Mouse (Mus musculus): ENCODE data around the gene BC049715. TPM values are rescaled to one million over a fixed set of nuclear protein-coding genes. Genes with fewer than 3 reads are reported as not detected.
"Not testable (repeated sequence)": the region's sequence is repeated elsewhere in the genome, so short reads cannot be mapped to it uniquely, and the experiment has no call there.

Gene BC049715
- total RNA-seq, 2 experiments from 2014 or later: 0.10 to 0.35 TPM

DNA sequence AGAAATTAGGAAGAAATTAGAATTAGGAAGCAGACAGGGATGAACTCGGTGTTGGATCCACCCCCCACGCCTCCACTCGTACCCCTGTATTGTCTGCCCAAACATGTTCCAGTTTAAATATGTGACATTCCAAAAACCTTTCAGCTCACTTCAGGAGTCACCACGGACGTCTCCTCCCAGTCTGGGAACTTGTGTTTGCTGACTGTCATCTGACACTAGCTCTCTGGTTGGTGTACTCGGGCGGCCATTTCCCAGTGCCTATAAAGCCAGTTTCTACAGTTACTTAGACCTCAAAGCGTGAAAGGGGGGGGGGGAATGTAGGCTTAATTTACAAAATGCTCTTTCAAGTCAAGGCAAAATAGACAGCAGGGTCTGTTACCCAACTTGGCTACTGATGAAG is 54.3 kb downstream of the BC049715 start:
- DNase-seq: no peak
- intact Hi-C loops (cut with DNase I; ENCODE audit: low total_unique reads): no loop called here

DNA sequence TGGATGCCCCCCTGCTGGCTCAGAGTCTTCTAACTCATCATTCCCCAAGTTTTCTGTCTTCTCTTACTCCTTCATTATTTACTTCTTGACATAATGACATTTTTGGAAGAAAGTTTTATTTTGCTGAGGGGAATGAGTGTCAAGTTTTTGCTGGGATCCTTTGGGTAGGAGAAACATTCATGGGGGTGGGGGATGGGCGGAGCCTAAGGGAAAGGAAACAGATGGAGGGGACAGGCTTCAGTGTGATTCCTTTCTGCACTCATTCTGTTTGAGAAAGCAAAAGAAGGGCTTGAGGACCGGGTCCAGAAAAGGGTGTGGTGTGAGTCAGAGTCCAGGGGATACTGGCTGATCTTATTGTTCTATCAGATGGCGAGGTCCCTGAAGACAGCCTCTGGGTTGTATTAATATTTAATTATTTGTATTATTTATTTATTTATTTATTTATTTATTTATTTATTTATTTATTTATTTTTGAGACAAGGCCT is 56.0 kb downstream of the BC049715 start:
- peak; percentile 40 for DNase-seq
- intact Hi-C loops (cut with DNase I; ENCODE audit: low total_unique reads): no loop called here

DNA sequence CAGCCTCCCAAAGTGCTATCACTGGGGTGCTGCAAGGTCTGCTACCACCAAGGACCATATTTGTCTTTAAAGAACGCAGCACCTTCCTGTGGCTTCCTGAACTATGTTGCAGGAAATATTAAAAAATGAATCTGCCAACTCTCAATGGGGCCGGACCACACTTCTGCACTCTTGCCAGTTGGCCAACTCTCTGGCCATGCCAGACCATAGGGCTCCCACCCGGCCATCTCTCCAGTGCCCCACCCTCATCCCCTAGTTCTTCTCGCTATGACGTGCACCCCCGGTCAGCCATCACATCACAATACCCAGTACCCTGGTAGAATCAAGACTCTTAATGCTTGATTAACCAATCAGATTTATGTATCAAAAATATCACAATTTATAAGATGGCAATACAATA is 56.5 kb downstream of the BC049715 start:
- no peak for DNase-seq
- intact Hi-C loops (cut with DNase I; ENCODE audit: low total_unique reads): no loop called here

DNA sequence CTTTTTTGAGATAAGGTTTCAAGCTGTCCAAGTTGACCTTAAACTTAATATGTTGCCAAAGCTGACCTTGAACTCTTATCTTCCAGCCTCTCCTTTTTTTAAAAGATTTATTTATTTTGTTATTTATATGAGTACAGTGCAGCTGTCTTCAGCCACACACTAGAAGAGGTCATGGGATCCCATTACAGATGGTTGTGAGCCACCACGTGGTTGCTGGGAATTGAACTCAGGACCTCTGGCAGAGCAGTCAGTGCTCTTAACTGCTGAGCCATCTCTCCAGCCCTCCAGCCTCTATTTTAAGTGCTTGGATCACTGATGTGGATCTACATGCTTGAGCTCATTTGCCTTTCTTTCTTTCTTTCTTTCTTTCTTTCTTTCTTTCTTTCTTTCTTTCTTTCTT is 57.3 kb downstream of the BC049715 start:
- intact Hi-C loops (cut with DNase I; ENCODE audit: low total_unique reads); DNase-seq: not testable (repeated sequence)

DNA sequence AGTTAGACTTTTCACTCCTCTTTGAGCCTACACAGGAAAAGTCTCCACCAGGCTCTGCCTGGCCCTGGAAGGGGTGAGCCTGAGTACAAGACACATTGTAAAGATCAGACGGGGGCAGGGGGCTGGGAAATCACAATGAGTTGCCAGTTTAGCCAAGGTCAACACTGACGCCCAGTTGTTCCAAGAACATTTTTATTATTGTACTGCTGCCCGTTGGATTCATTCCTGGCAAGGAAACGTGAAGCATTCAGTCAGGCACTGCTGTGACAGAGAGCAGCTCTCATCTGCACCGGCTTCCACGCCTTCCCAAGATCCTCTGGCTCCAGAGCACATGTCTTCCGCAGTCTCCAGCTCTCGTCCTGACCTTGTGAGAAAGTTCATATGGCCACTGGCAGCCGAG is 60.4 kb downstream of the BC049715 start:
- intact Hi-C loops (cut with DNase I; ENCODE audit: low total_unique reads): no loop called here
- peak; percentile 65 for DNase-seq

DNA sequence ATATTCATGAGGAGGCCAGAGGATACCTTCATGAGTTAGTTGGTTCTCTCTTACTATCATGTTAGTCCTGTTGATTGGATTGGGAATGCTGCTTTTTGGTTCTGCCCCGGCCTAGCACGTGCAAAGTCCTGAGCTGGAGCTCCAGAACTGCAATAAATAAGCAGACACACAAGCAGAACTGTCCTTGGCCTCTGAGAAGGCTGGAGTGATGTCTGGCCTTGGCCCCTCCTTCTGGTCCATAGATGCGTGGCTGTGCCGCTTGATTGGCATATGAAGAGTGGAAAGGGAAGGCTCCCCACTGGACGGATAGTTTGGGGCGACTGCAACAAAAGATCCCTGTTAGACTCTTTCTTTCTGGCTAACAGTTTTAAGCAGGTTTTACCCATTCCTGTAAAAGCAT is 61.6 kb downstream of the BC049715 start:
- no peak for DNase-seq
- intact Hi-C loops (cut with DNase I; ENCODE audit: low total_unique reads): no loop called here

DNA sequence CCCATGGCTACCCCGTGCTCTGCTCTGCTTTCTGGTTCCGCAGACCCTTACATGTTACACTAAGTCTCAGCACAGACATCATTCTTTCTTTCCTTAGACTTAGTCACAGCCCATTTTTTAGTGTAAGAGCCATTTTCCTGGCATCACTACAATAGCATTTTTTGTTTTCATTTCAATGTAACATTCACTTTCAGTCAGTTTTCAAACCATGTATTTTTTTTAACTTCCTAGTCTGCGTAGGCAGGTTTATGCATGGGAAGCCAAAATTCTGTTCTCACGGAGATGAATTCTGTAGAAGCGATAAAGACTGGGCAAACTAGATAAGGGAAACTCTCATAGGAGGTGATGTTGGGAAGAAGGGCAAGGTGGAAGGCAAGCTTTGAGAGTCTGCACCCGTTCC is 62.1 kb downstream of the BC049715 start:
- intact Hi-C loops (cut with DNase I; ENCODE audit: low total_unique reads): no loop called here
- DNase-seq: no peak

Small RNA genes within 50 kb of the gene (microRNA-seq; reads per million reads assigned to microRNA genes)
- 0 reads per million in 2 experiments for gene Gm44364

Other genes with a start within 250 kb of the BC049715 start
- gene Plbd1, start 165.7 kb upstream of the BC049715 start, total RNA-seq (2021): 10 to 100 TPM; 12.2 to 14.9 TPM
- gene Gucy2c, start 45.9 kb upstream of the BC049715 start, total RNA-seq (2021): not detected
- 10 to 100 TPM; 10.8 to 11.4 TPM for gene Hist4h4, start 23.2 kb upstream of the BC049715 start, total RNA-seq (2021)
- gene H2afj, start 19.4 kb upstream of the BC049715 start, total RNA-seq (2021): 10 to 100 TPM; 12.7 to 18.5 TPM
- 10 to 100 TPM; 49.2 to 53.1 TPM for gene Wbp11, start 607 bp downstream of the BC049715 start, total RNA-seq (2021)
- gene Smco3, start 7.8 kb downstream of the BC049715 start, total RNA-seq (2021): 1 to 10 TPM in 1 of 2 experiments, under 1 TPM in 1; 0.62 to 1.6 TPM
- gene Art4, start 30.1 kb downstream of the BC049715 start, total RNA-seq (2021): under 1 TPM; 0.38 to 0.84 TPM
- gene Mgp, start 48.2 kb downstream of the BC049715 start, total RNA-seq (2021): 100 to 1,000 TPM; 166 to 195 TPM
- gene Erp27, start 94.6 kb downstream of the BC049715 start, total RNA-seq (2021): not detected
- not detected for gene Pde6h, start 96.2 kb downstream of the BC049715 start, total RNA-seq (2021)
- 10 to 100 TPM; 15.2 to 15.3 TPM for gene Arhgdib, start 114.3 kb downstream of the BC049715 start, total RNA-seq (2021)

All from gastrocnemius, postnatal 14 days (tissue).